Mouse (Mus musculus): ENCODE data around the gene Gucy2e.

- TF ChIP-seq CTCF (IDR thresholded peaks at IDR 0.05; ENCODE audit: low read depth, low read length) (no peak), POLR2A (IDR thresholded peaks at IDR 0.05; ENCODE audit: extremely low read depth, insufficient read depth, low read length) (no peak)
These were observed 38.8 kb upstream of the Gucy2e start for GRCm38 (mm10) chr11:69275650-69276049.

All from liver, adult 2 months (tissue).